Mouse (Mus musculus) megakaryocyte, embryonic 14.5 days (primary cell): ENCODE results near the gene Dntt.

Experiments used
- FLI1 ChIP-seq: IDR thresholded peaks from 2 replicates; pipeline ENCODE4 v1.6.1; 2012; ENCODE audit warnings: low read length, inconsistent platforms, mixed read lengths
- GATA1 ChIP-seq: IDR thresholded peaks from 3 replicates; pipeline ENCODE4 v1.6.1; 2012; ENCODE audit warnings: mixed read lengths, low read length, inconsistent platforms, borderline replicate concordance

DNA sequence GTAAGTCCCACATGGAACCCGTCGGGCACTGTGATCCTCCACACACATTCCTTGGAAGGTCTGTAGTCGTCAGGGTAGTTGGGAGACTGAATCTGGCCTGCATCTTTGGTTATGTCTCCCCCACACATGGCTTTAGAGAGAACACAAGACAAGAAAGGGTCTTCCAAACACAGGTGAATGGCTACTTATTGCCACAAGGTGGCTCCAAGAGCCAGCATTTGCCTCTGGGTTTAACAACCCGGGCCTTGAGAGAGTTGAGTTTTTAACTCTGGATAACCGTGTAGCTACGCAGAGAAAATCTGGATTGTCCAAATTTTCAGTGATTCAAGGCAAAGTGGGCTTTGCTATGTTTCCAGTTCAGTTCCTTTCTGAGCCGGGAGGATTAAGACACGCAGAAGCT, 75.8 kb downstream of the Dntt start:
- TF ChIP-seq GATA1 (no peak), FLI1 (no peak)
